Mouse (Mus musculus) neural tube, embryonic 12.5 days (tissue): Measurements from ENCODE around the gene Uso1. TPM values are rescaled to one million over a fixed set of nuclear protein-coding genes. Genes with fewer than 3 reads are reported as not detected.

Source experiments
- ATAC-seq: fragments of 200-750 bp; cut with Nextera tagmentation; 2 replicates; pipeline ENCODE4 v1.8.0; 2017; ENCODE audit warnings: low read depth, mild to moderate bottlenecking, moderate TSS enrichment, moderate library complexity; ENCODE audit not compliant: low FRiP score
- H3K27ac ChIP-seq: fragments of 300-500 bp; sonication (generic); 2 replicates; pipeline ENCODE4 v1.5.1; 2016
- H3K27me3 ChIP-seq: fragments of 300-500 bp; sonication (generic); replicated peaks from 2 replicates; pipeline ENCODE4 v1.6.1; 2016; ENCODE audit warnings: mild to moderate bottlenecking
- H3K36me3 ChIP-seq: fragments of 300-500 bp; sonication (generic); 2 replicates; pipeline ENCODE4 v1.6.1; 2016; ENCODE audit warnings: mild to moderate bottlenecking
- H3K4me1 ChIP-seq: fragments of 300-500 bp; sonication (generic); 2 replicates; pipeline ENCODE4 v1.6.1; 2016
- H3K4me2 ChIP-seq: fragments of 300-500 bp; sonication (generic); replicated peaks from 2 replicates; pipeline ENCODE4 v1.6.1; 2016; ENCODE audit warnings: mild to moderate bottlenecking
- H3K4me3 ChIP-seq: fragments of 300-500 bp; sonication (generic); 2 replicates; pipeline ENCODE4 v1.5.1; 2016
- H3K9ac ChIP-seq: fragments of 300-500 bp; sonication (generic); 2 replicates; pipeline ENCODE4 v1.6.1; 2016; ENCODE audit warnings: mild to moderate bottlenecking
- H3K9me3 ChIP-seq: fragments of 300-500 bp; sonication (generic); 2 replicates; pipeline ENCODE4 v1.6.1; 2016; ENCODE audit warnings: mild to moderate bottlenecking
- WGBS: fragments of 180-500 bp; shearing (Covaris S2); methylation state at CpG from one replicate; pipeline ENCODE4 v1.1.7; 2016; 5-methylcytosine and 5-hydroxymethylcytosine counted together
- polyA plus RNA-seq: library from polyadenylated mRNA; unstranded; fragments of >200 nt; fragmentation: Nextera tagmentation; extraction: Ambion mirVana; gene quantifications from 2 replicates; pipeline ENCODE4 v1.2.1, GENCODE M21; 2016

Uso1 gene
- polyA plus RNA-seq, 1 experiment from 2014 or later, result 53.1 TPM

GRCm38 (mm10) chr5:92233366-92233765 is 95.6 kb downstream of the Uso1 start:
- H3K4me1 ChIP-seq, result no peaks in the 10 kb centered on the region
- H3K9me3 ChIP-seq, result no peaks in the 10 kb centered on the region
- H3K9ac ChIP-seq, result no peak overlapping the region
- no peaks in the 10 kb centered on the region for H3K36me3 ChIP-seq
- 79% methylated on average over 4 of the region's 4 CpGs for WGBS
- H3K4me3 ChIP-seq, result no peak overlapping the region
- no peak overlapping the region for H3K27ac ChIP-seq
- no peak overlapping the region for H3K4me2 ChIP-seq
- no peaks in the 10 kb centered on the region for H3K27me3 ChIP-seq
- no peak for ATAC-seq

GRCm38 (mm10) chr5:92234939-92235557 is 97.3 kb downstream of the Uso1 start:
- Histone ChIP-seq H3K4me1 (no peaks in the 10 kb centered on the region), H3K27ac (no peak overlapping the region), H3K4me3 (no peak overlapping the region), H3K36me3 (no peaks in the 10 kb centered on the region), H3K27me3 (no peaks in the 10 kb centered on the region), H3K9ac (no peak overlapping the region), H3K9me3 (no peaks in the 10 kb centered on the region), H3K4me2 (no peak overlapping the region)
- ATAC-seq, result no peak
- WGBS, result 74% methylated on average over 5 of the region's 5 CpGs

- no peaks in the 10 kb centered on the region for H3K27me3 ChIP-seq
- no peak overlapping the region for H3K4me3 ChIP-seq
- no peak overlapping the region for H3K9ac ChIP-seq
- H3K4me1 ChIP-seq, result no peaks in the 10 kb centered on the region
- no peaks in the 10 kb centered on the region for H3K36me3 ChIP-seq
- no peaks in the 10 kb centered on the region for H3K9me3 ChIP-seq
- WGBS, result 50% methylated on average over 29 of the region's 29 CpGs
- peak; percentile 58 for ATAC-seq
- peak overlapping the region; percentile 3; the same call in 1 of the 2 replicates for H3K4me2 ChIP-seq
- no peak overlapping the region for H3K27ac ChIP-seq
Observed at GRCm38 (mm10) chr5:92239333-92240232, 101.8 kb downstream of the Uso1 start.

- Histone ChIP-seq H3K4me1 (no peaks in the 10 kb centered on the region), H3K9me3 (no peaks in the 10 kb centered on the region), H3K36me3 (no peaks in the 10 kb centered on the region), H3K27ac (no peak overlapping the region), H3K9ac (no peak overlapping the region), H3K27me3 (no peaks in the 10 kb centered on the region), H3K4me2 (no peak overlapping the region), H3K4me3 (no peak overlapping the region)
- WGBS, result 93% methylated on average over 12 of the region's 12 CpGs
- ATAC-seq, result no peak
Observed at GRCm38 (mm10) chr5:92240769-92241168, 103.0 kb downstream of the Uso1 start.

GRCm38 (mm10) chr5:92244900-92245299 is 107.2 kb downstream of the Uso1 start:
- H3K27me3 ChIP-seq, result no peaks in the 10 kb centered on the region
- H3K4me3 ChIP-seq, result no peak overlapping the region
- no peak overlapping the region for H3K27ac ChIP-seq
- no peaks in the 10 kb centered on the region for H3K36me3 ChIP-seq
- no peaks in the 10 kb centered on the region for H3K4me1 ChIP-seq
- no peak for ATAC-seq
- no peaks in the 10 kb centered on the region for H3K9me3 ChIP-seq
- H3K9ac ChIP-seq, result no peak overlapping the region
- no peak overlapping the region for H3K4me2 ChIP-seq
- 100% methylated on average over 2 of the region's 2 CpGs for WGBS

GRCm38 (mm10) chr5:92245483-92245882 is 107.7 kb downstream of the Uso1 start:
- Histone ChIP-seq H3K36me3 (no peaks in the 10 kb centered on the region), H3K9ac (no peak overlapping the region), H3K27ac (no peak overlapping the region), H3K4me1 (no peaks in the 10 kb centered on the region), H3K27me3 (no peaks in the 10 kb centered on the region), H3K4me3 (no peak overlapping the region), H3K4me2 (no peak overlapping the region), H3K9me3 (no peaks in the 10 kb centered on the region)
- no peak for ATAC-seq
- 91% methylated on average over 9 of the region's 9 CpGs for WGBS

GRCm38 (mm10) chr5:92248614-92249013 is 110.9 kb downstream of the Uso1 start:
- Histone ChIP-seq H3K4me3 (no peak overlapping the region), H3K27me3 (no peaks in the 10 kb centered on the region), H3K27ac (no peak overlapping the region), H3K4me2 (no peak overlapping the region), H3K36me3 (no peaks in the 10 kb centered on the region), H3K9ac (no peak overlapping the region), H3K9me3 (no peaks in the 10 kb centered on the region), H3K4me1 (0 out of 2 replicates have a peak, but pooled peaks cover 4% of the 10 kb centered on the region)
- 86% methylated on average over 11 of the region's 11 CpGs for WGBS
- ATAC-seq, result no peak

- Histone ChIP-seq H3K27me3 (no peaks in the 10 kb centered on the region), H3K4me1 (0 out of 2 replicates have a peak, but pooled peaks cover 4% of the 10 kb centered on the region), H3K4me3 (no peak overlapping the region), H3K4me2 (no peak overlapping the region), H3K27ac (no peak overlapping the region), H3K9me3 (no peaks in the 10 kb centered on the region), H3K9ac (no peak overlapping the region), H3K36me3 (no peaks in the 10 kb centered on the region)
- ATAC-seq, result no peak
- 93% methylated on average over 6 of the region's 6 CpGs for WGBS
Observed at GRCm38 (mm10) chr5:92252031-92252430, 114.3 kb downstream of the Uso1 start.

Other genes starting within 250 kb of the Uso1 start
- 70.6 and 78.8 TPM in 2 replicates for gene Rchy1, start 174.9 kb upstream of the Uso1 start, polyA plus RNA-seq
- gene Odaph, start 150.5 kb upstream of the Uso1 start, polyA plus RNA-seq, result not detected in 2 replicates
- gene Cdkl2, start 94.1 kb upstream of the Uso1 start, polyA plus RNA-seq, result 1.8 TPM in 2 replicates
- gene G3bp2, start 54.2 kb upstream of the Uso1 start, polyA plus RNA-seq, result 327 and 357 TPM in 2 replicates
- gene U90926, start 77.5 kb downstream of the Uso1 start, polyA plus RNA-seq, result not detected in 2 replicates
- 0.20 TPM in 1 of 2 replicates, not detected in the other for gene Ppef2, start 118.3 kb downstream of the Uso1 start, polyA plus RNA-seq
- 7.2 and 8.5 TPM in 2 replicates for gene Naaa, start 140.2 kb downstream of the Uso1 start, polyA plus RNA-seq
- 33.6 and 35.0 TPM in 2 replicates for gene Sdad1, start 172.5 kb downstream of the Uso1 start, polyA plus RNA-seq
- gene Cxcl9, start 190.1 kb downstream of the Uso1 start, polyA plus RNA-seq, result not detected in 2 replicates
- 9.0 and 9.7 TPM in 2 replicates for gene Art3, start 193.9 kb downstream of the Uso1 start, polyA plus RNA-seq
- 0.49 TPM in 1 of 2 replicates, not detected in the other for gene Cxcl10, start 211.0 kb downstream of the Uso1 start, polyA plus RNA-seq